Mouse (Mus musculus): ENCODE data around the gene 2210016F16Rik.

The 2210016F16Rik gene

DNA sequence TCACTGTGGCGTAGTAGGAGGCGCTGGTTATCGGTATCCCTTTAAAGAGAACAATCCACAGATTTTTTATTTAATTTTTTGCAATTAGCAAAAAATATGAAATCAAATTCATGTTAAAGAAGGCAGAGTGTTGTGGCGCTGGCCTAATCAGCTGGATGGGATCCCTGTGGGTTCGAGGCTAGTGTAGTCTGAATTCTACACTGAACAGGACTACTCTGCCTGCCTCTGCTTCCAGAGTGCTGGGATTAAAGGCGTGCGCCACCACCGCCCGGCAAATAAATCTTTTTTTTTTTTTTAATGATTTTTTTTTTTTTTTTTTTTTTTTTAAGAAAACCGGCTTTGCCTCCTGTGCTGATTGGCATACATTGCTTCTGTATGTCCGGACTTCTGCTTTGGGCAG lies 654 bp downstream of the 2210016F16Rik start:
- in situ Hi-C loops (cut with MboI, MseI), result loop anchor here (5.0 to 10.0 kb wide), 3 partner anchors 107 to 227 kb away; partner anchors contain the start of genes Gkap1, Idnk and Ubqln1

DNA sequence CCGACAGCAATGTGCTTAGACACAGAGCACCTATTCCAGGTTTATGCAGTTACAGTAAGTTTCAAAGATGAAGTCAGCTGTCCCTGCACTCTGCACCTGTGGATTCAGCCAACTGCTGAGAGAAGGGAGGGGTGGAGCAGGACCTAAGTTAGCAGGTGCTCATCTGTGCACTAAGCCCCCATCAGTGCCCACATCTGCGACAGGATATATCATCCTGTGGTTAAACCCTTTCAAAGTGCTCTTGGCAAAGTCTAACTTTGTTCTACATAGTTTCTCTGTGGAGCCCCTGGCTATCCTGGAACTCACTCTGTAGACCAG lies 11.9 kb downstream of the 2210016F16Rik start:
- in situ Hi-C loops (cut with MboI, MseI), result no loop called here

DNA sequence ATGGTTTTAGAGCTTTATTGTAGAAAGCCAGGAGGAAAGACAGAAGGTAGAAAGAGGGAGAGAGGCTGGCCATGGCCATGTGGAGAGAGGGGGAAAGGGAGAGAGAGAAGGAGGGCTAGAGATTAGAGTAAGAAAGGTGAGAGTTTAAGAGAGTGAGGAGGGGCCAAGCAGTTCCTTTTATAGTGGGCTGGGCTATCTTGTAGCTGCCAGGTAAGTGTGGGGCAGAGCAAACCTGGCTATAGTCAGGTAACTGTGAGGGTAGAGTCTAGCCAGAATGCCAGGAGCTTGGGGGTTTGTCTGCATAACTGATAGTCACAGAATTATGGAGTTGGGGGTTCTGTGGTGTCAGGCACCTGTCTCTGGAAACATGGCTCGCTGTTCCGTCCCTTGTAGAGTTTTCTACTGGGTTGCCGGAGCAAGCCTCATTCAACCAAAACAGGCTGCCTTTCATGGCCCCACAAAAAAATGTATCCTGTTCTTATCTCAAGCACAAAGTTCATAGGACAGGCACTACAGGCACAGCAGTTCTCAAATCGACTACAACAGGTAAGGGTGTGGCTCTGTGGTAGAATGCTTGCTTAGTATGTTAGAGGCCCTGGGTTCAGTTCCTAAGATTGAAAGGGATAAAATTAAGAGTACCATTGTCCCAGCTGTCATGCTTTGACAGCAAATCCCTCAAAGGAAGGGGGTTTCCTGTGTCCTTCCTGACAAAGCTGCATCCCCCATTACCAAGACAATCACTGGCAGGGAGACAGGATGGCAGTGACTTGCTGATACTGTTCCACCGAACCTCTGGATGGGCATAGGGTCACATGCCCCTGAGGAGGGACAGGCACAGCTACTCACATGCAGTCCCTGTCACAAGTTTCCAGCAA lies 12.5 kb downstream of the 2210016F16Rik start:
- in situ Hi-C loops (cut with MboI, MseI), result no loop called here

DNA sequence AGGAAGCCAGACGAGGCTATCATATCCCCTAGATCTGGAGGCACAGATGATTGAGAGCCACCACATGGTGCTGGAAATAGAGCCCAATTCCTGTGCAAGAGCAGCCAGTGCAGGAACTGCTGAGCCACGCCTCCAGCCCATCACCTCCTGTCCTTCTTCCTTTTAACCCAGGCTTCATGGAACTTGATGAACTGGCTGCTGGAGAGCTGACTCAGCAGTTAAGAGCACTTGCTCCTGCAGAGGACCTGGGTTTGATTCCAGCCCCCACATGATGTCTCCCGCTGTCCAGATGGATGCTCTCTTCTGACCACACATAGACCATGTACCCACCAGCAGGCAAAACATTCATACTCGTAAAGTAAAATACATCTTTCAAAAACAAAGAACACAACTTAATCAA lies 16.2 kb downstream of the 2210016F16Rik start:
- in situ Hi-C loops (cut with MboI, MseI), result loop anchor here (10.0 kb wide), 1 partner anchor 234 kb away; no protein-coding TSS in a partner anchor

DNA sequence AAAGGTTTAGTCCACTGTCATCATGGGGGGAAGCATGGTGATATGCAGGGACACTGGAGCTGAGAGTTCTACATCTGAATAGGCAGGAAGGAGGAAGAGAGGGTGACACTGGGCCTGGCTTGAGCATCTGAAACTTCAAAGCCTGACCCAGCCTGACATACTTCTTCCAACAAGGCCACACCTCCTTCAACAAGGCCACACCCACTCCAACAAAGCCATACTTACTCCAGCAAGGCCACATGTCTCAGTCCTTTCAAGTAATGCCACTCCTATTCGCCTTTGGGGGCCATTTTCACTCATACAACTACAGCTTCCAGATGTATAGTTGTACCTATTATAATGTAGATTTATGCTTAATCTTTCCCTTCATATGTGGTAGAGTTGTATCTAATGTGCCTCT lies 17.4 kb downstream of the 2210016F16Rik start:
- in situ Hi-C loops (cut with MboI, MseI), result loop anchor here (10.0 kb wide), 1 partner anchor 233 kb away; no protein-coding TSS in a partner anchor

DNA sequence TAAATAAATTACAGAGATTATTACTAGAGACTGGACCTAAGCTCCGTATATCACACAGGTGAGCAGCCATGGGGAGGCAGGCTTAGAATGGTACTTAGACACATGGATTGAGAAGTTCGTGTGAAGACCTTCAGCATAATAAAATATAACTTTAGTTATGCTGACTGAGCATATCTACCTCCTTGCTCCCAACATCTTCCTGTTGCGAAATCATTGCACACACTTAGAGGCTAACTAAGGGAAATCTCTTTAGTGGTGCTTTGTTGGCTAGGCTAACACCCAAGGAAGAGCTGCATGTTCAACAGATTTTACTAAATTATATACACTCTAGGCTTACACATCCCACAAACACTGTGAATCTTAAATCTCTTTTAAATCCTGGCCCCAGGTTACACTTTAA lies 18.7 kb downstream of the 2210016F16Rik start:
- in situ Hi-C loops (cut with MboI, MseI), result loop anchor here (10.0 kb wide), 1 partner anchor 232 kb away; no protein-coding TSS in a partner anchor

DNA sequence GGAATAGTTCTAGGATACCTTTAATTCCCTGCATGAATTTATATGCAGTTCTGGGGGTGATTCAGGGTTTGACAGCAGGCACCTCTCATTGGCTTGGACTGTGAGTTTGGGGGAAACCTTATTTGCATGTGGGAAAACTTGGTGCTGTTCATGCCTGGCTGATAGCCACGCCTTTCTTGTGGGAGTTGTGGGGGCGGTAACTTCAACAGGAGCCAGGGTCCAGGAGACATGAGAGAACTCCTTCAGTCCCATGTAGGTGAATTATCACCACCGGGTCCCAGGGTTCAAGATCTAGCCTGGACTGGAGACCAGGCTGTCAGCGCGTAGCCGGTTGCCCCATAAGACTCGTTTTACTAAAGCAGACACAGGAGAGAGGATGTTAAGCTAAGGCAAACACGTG lies 19.8 kb downstream of the 2210016F16Rik start:
- in situ Hi-C loops (cut with MboI, MseI), result loop anchor here (10.0 kb wide), 1 partner anchor 230 kb away; no protein-coding TSS in a partner anchor

DNA sequence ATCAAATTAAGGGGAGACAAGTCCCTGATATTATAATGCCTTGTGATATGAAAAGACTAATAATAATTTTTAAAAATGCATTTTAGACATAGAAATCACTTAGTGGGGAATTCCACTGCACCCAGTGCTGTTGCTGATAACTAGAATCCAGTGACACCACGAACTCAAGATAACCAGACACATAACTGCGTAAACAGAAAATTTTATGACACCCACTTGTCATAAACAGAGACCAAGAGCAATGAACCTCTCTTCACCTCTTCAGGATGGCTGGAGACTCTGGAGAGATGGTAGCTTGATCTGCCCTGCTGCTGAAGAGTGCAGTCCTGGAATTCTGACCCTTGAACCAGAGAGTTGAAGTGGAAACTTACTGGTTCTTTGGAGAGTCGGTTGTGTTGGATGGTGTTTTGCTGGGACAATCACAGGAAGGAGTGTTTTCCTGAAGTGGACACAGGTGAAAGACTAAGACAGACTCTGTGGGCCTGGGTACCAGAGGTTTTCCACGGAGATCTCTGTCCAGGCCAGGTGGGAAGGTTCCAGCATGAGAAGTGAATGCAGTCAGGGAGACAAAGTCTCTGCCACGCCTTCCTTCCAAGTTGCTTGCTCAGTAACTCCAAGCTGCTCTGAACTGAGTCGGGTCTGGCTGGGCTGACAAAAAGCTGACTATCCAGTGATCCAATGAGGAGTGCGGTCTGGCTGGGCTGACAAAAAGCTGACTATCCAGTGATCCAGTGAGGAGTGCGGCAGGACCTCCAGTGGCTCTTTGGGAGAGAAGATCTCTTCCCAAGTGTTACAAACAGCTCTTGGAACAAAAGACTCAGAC lies 20.5 kb downstream of the 2210016F16Rik start:
- in situ Hi-C loops (cut with MboI, MseI), result loop anchor here (10.0 kb wide), 1 partner anchor 230 kb away; no protein-coding TSS in a partner anchor

DNA sequence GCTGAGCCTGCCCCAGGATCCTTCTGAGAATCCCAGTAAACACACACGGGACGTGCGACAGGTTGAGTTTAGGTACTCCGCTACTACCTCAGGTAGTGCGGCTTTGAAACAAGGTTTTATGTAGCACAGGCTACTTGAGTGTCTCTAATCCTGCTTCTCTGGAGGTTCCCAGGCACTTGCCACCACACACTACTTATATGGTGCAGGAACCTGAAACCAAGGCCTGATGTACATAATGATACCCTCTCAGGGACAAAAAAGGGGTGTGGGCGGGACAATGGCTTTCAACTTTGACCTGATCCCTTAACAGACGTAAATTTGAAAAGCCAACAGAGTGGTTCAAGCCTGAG lies 25.7 kb downstream of the 2210016F16Rik start:
- in situ Hi-C loops (cut with MboI, MseI), result no loop called here

DNA sequence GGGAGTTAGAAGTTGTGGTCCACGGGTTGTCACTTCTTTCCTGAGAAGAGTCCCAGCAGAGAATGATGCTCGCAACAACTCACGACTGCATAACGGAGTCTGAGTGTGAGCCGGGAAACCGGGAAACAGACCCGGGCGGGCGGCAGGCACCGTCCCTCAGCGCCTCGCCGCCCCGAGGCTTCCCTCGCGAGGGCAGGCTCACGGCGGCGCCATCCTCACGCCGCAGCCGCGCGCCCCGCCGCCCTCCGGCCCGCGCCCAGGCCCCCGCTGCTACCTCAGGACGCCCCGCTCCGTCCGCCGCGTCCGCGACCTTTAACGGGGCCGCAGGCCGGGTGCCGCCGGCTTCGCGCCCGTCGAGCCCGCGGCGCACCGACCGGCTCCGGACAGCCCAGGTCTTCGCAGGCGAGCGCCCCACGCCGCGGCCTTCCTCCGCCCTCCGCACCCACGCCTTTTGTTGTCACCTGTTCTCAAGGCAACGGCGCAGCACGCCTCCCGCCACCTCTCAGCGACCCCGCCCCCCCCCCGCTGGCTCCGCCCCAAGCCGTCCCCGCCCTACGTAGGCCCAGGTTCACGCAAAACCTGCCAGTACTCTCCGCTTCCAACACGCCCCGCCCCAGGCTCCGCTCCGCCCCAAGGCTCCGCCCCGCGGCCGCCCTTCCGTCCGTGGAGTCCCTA lies 26.3 kb downstream of the 2210016F16Rik start, which contains the start of gene Kif27:
Gene Kif27 (minus strand): TSS at position 494 of the 675 bp plus-strand sequence.
- in situ Hi-C loops (cut with MboI, MseI), result no loop called here

DNA sequence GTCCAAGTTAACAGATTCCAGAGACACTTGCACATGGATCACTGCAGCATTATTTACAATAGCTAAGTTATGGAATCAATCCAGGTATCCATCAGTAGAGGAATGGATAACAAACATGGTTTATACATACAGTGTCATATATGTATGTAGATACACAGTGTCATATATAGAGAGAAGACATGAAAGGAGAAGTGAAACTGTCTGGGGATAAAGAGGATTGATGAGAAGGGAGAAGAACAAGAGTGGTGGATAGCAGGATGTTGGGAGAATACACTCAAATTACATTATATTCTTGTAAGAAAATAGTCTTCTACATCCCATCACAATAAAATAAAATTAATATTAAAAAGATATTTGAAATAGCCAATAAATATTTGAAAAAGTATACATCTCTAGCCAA lies 32.0 kb downstream of the 2210016F16Rik start:
- in situ Hi-C loops (cut with MboI, MseI), result no loop called here

DNA sequence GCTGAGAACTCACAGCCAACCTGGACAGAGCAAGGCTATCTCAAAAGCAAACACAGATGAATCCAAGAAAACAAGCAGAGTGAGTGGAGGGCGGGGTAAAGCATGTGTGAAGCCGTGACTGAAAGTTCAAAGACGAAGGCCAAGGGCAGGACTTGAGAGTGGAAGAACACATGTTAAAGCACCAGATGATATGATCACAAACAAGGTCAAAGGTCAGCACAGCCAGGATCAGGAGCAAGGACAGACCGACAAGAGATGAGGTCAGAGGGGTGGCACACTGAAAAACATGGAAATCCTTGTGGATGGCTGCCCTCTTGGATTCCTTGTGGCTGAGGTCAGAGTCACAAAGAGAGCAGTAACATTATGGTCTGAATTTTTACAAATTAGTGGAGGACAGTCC lies 34.4 kb downstream of the 2210016F16Rik start:
- in situ Hi-C loops (cut with MboI, MseI), result no loop called here

DNA sequence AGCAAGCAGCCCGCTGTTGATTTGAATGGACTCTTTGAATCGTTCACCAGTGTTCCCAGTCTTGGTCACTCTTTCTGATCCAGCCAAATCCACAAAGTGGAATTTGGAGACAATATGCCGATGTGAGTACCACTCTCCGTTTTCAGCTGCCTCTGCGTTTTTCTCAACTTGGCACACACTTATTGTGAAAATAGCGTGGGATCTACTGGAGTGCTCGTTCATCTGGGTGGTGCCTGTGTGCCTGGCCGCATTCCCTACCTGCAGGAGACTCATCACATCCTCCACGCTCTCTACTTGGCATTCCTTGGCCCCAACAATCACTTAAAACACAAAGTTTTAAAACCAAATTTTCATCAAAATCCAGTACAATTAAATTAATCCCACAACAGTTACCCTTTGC lies 40.5 kb downstream of the 2210016F16Rik start:
- in situ Hi-C loops (cut with MboI, MseI), result loop anchor here (25.0 kb wide), 1 partner anchor 668 kb away; no protein-coding TSS in a partner anchor

DNA sequence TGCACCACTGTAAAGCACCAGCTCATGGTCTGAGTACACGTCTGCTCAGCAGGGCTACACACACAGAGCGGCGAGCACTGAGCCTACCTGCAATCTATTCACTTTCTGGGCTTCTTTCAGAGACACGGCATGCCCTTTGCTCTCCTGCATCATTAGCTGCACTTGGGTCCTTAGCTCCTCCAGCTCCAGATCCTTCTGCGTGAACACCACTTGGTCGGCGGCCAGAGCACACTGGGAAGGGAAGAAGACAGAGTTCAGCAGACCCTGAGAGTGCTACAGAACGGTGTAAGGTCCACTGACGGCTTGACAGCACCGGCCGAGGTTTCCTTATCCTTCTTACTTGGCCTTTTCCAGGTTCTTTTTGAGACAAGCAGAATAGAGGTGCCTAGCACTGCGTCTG lies 47.6 kb downstream of the 2210016F16Rik start:
- in situ Hi-C loops (cut with MboI, MseI), result loop anchor here (25.0 kb wide), 1 partner anchor 675 kb away; no protein-coding TSS in a partner anchor

DNA sequence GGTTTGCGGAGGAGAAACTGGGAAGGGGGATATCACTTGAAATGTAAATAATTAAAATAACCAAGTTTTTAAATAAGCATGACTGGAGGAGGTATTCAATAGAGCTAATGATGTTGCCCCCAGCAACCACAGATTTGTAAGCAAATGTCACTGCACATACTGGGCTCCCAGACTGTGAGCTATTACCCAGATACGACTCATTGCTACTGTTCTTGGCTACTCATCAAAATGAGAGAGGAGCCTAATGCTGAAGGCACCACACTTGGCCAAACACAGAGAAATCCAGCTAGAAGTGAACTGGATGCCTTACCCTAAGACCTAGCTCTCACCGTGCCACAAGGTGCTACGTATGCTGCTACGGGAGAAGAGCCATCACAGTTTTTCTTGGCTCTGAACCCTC lies 50.9 kb downstream of the 2210016F16Rik start:
- in situ Hi-C loops (cut with MboI, MseI), result loop anchor here (25.0 kb wide), 1 partner anchor 678 kb away; no protein-coding TSS in a partner anchor
